Mouse (Mus musculus): ENCODE measurements around the gene Rwdd2a. TPM values are rescaled to one million over a fixed set of nuclear protein-coding genes. Genes with fewer than 3 reads are reported as not detected.

Rwdd2a gene
- polyA plus RNA-seq (2015; fragmentation: Nextera tagmentation; extraction: Ambion mirVana): 37.2 and 48.9 TPM in 2 replicates

DNA sequence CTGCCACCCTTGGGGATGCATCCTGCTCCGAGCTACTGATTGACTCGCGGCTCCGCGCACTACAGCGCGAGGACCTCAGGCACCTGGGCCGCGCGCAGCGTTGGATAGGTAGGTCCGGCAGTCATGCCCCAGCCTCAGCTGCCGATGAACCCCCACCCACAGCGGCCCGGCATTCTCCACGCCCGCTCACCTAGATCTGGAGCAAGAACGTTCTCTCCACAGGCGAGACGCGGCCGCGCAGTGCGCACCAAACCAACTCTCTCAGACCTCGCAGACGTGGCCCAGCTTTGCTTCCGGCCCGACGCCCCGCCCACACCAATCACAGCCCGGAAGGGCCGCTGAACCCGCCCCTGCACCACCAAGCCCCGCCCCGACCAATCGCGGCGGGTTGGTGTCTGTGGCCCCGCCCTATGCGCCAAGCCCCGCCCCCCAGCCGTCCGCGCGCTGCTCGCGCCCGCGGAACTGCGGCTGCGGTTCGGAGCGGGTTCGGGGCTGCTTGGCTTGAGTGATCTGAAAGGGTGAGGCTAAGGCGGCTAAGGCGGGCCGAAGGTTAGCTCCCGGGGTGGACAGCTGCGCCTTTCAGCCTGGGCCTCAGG is at the start of gene Rwdd2a, which contains the start of gene Pgm3:
TSS of gene Rwdd2a (plus strand) at position 452 of the 596 bp plus-strand sequence.
TSS of gene Pgm3 (minus strand) at position 303 of the 596 bp plus-strand sequence.
- under 1% methylated on average over 50 of the region's 59 CpGs for WGBS
- Histone ChIP-seq H3K9ac (ENCODE audit: low read depth, low read length) (peak within 1 kb of the TSS; percentile 80), H3K4me1 (ENCODE audit: control insufficient read depth, insufficient read depth, low read depth, low read length) (peaks cover 9% of the 10 kb centered on the region), H3K27me3 (replicated peaks; ENCODE audit: control insufficient read depth, insufficient read depth, low read length) (no peaks in the 10 kb centered on the region), H3K27ac (ENCODE audit: low read depth, low read length) (peak within 1 kb of the TSS; percentile 77), H3K9me3 (ENCODE audit: control insufficient read depth, low read length) (no peaks in the 10 kb centered on the region), H3K4me2 (ENCODE audit: low read length) (peak within 1 kb of the TSS; percentile 100), H3K4me3 (ENCODE audit: low read length) (peak within 1 kb of the TSS; percentile 82), H3K36me3 (ENCODE audit: control insufficient read depth, insufficient read depth, low read length) (no peaks in the 10 kb centered on the region; the same call in 1 of the 2 replicates)
- peak; percentile 99 for ATAC-seq

DNA sequence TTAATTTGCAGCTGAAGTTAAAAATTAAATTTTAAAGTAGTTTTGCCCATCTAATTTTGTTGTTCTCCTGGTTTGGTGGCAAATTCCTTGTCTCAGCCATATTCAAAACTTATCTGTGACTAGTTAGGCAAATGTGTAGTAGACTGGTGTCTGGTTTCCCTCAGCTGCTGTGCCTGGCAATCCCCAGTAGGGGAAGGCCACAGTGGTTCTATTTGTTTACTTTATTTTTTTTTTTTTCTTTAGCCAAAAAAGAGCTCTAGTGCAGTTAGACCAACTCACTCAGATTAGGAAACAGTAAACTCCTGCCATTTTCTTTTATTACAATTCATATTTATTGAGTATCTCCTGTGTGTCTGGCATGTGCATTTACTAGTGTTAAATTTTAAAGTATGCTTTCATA is 49.5 kb upstream of the Rwdd2a start:
- Histone ChIP-seq H3K27ac (ENCODE audit: low read depth, low read length) (no peak overlapping the region), H3K4me2 (ENCODE audit: low read length) (no peak overlapping the region), H3K9ac (ENCODE audit: low read depth, low read length) (no peak overlapping the region), H3K9me3 (ENCODE audit: control insufficient read depth, low read length) (no peaks in the 10 kb centered on the region), H3K27me3 (replicated peaks; ENCODE audit: control insufficient read depth, insufficient read depth, low read length) (no peaks in the 10 kb centered on the region), H3K36me3 (ENCODE audit: control insufficient read depth, insufficient read depth, low read length) (peaks cover 26% of the 10 kb centered on the region), H3K4me3 (ENCODE audit: low read length) (no peak overlapping the region), H3K4me1 (ENCODE audit: control insufficient read depth, insufficient read depth, low read depth, low read length) (no peaks in the 10 kb centered on the region)
- no peak for ATAC-seq

- H3K27me3 ChIP-seq (replicated peaks; ENCODE audit: control insufficient read depth, insufficient read depth, low read length): no peaks in the 10 kb centered on the region
- H3K9me3 ChIP-seq (ENCODE audit: control insufficient read depth, low read length): no peaks in the 10 kb centered on the region
- no peaks in the 10 kb centered on the region for H3K4me1 ChIP-seq (ENCODE audit: control insufficient read depth, insufficient read depth, low read depth, low read length)
- H3K36me3 ChIP-seq (ENCODE audit: control insufficient read depth, insufficient read depth, low read length): peaks cover 26% of the 10 kb centered on the region
- no peak for ATAC-seq
- H3K27ac ChIP-seq (ENCODE audit: low read depth, low read length): no peak overlapping the region
- 59% methylated on average over 2 of the region's 2 CpGs for WGBS
- no peak overlapping the region for H3K9ac ChIP-seq (ENCODE audit: low read depth, low read length)
- no peak overlapping the region for H3K4me3 ChIP-seq (ENCODE audit: low read length)
- H3K4me2 ChIP-seq (ENCODE audit: low read length): no peak overlapping the region
Observed at GRCm38 (mm10) chr9:86525600-86525999, 46.2 kb upstream of the Rwdd2a start.

DNA sequence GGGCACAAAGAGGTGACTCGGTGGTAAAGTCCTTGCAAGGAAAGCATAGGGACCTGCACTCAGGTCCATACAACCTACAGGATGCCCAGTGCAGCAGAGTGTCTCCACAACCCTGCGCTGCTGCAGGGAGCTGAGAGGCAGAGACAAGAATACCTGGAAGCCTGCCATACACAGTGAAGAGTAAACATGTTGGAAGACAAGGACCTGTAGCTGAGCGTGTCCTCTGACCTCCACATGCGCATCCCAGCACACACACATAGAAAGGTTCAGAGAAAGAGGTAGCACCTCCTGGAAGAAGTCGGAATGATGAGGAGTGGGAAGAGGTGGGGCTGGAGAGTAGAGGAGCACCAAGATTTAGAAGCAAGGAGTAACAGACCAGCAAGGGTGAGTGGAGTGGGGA is 37.7 kb upstream of the Rwdd2a start:
- H3K9ac ChIP-seq (ENCODE audit: low read depth, low read length): no peak overlapping the region
- 92% methylated on average over 5 of the region's 5 CpGs for WGBS

DNA sequence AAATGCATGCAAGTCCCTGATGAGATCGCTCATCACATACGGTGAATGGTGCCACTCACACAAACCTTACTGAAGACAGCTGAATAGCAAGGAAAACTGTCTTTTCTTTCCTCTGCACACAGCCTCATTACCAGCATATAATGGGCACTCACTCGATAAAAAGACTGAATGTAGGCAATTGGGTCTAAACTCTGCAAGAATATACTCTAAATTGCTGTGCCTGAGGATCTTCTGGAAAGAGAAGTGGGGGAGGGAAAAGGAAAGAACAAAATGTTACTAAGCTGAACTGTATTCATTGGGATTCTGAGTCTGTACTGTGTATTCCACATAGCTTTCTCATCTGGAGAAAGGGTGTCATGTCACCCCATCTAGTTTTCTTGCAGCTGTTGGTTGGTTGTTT is 28.3 kb upstream of the Rwdd2a start:
- no peaks in the 10 kb centered on the region for H3K9me3 ChIP-seq (ENCODE audit: control insufficient read depth, low read length)
- H3K27me3 ChIP-seq (replicated peaks; ENCODE audit: control insufficient read depth, insufficient read depth, low read length): no peaks in the 10 kb centered on the region
- H3K4me1 ChIP-seq (ENCODE audit: control insufficient read depth, insufficient read depth, low read depth, low read length): no peaks in the 10 kb centered on the region
- H3K9ac ChIP-seq (ENCODE audit: low read depth, low read length): no peak overlapping the region
- no peak for ATAC-seq
- 85% methylated on average over 3 of the region's 3 CpGs for WGBS
- no peak overlapping the region for H3K27ac ChIP-seq (ENCODE audit: low read depth, low read length)
- H3K4me2 ChIP-seq (ENCODE audit: low read length): no peak overlapping the region
- H3K4me3 ChIP-seq (ENCODE audit: low read length): no peak overlapping the region
- H3K36me3 ChIP-seq (ENCODE audit: control insufficient read depth, insufficient read depth, low read length): peaks cover 32% of the 10 kb centered on the region

More for the DNA sequence above, 37.7 kb upstream of the Rwdd2a start:
- no peaks in the 10 kb centered on the region for H3K4me1 ChIP-seq (ENCODE audit: control insufficient read depth, insufficient read depth, low read depth, low read length)
- ATAC-seq: no peak
- H3K4me3 ChIP-seq (ENCODE audit: low read length): no peak overlapping the region
- no peak overlapping the region for H3K4me2 ChIP-seq (ENCODE audit: low read length)
- H3K36me3 ChIP-seq (ENCODE audit: control insufficient read depth, insufficient read depth, low read length): peaks cover 11% of the 10 kb centered on the region
- no peaks in the 10 kb centered on the region for H3K27me3 ChIP-seq (replicated peaks; ENCODE audit: control insufficient read depth, insufficient read depth, low read length)
- no peak overlapping the region for H3K27ac ChIP-seq (ENCODE audit: low read depth, low read length)
- H3K9me3 ChIP-seq (ENCODE audit: control insufficient read depth, low read length): no peaks in the 10 kb centered on the region

- Histone ChIP-seq H3K4me2 (ENCODE audit: low read length) (no peak overlapping the region), H3K9ac (ENCODE audit: low read depth, low read length) (no peak overlapping the region), H3K4me3 (ENCODE audit: low read length) (no peak overlapping the region), H3K27me3 (replicated peaks; ENCODE audit: control insufficient read depth, insufficient read depth, low read length) (no peaks in the 10 kb centered on the region), H3K36me3 (ENCODE audit: control insufficient read depth, insufficient read depth, low read length) (peaks cover 36% of the 10 kb centered on the region), H3K9me3 (ENCODE audit: control insufficient read depth, low read length) (no peaks in the 10 kb centered on the region), H3K27ac (ENCODE audit: low read depth, low read length) (no peak overlapping the region), H3K4me1 (ENCODE audit: control insufficient read depth, insufficient read depth, low read depth, low read length) (no peaks in the 10 kb centered on the region)
- 70% methylated on average over 1 of the region's 1 CpGs for WGBS
- no peak for ATAC-seq
Observed at GRCm38 (mm10) chr9:86544559-86544958, 27.2 kb upstream of the Rwdd2a start.

- H3K9me3 ChIP-seq (ENCODE audit: control insufficient read depth, low read length): no peaks in the 10 kb centered on the region
- no peak overlapping the region for H3K9ac ChIP-seq (ENCODE audit: low read depth, low read length)
- peaks cover 44% of the 10 kb centered on the region for H3K36me3 ChIP-seq (ENCODE audit: control insufficient read depth, insufficient read depth, low read length)
- H3K27me3 ChIP-seq (replicated peaks; ENCODE audit: control insufficient read depth, insufficient read depth, low read length): no peaks in the 10 kb centered on the region
- no peak overlapping the region for H3K27ac ChIP-seq (ENCODE audit: low read depth, low read length)
- no peak overlapping the region for H3K4me2 ChIP-seq (ENCODE audit: low read length)
- ATAC-seq: no peak
- WGBS: 91% methylated on average over 5 of the region's 5 CpGs
- H3K4me3 ChIP-seq (ENCODE audit: low read length): no peak overlapping the region
- H3K4me1 ChIP-seq (ENCODE audit: control insufficient read depth, insufficient read depth, low read depth, low read length): no peaks in the 10 kb centered on the region
Observed at GRCm38 (mm10) chr9:86549637-86550162, 22.1 kb upstream of the Rwdd2a start.

GRCm38 (mm10) chr9:86550717-86551116 is 21.1 kb upstream of the Rwdd2a start:
- Histone ChIP-seq H3K9ac (ENCODE audit: low read depth, low read length) (no peak overlapping the region), H3K4me2 (ENCODE audit: low read length) (no peak overlapping the region), H3K4me1 (ENCODE audit: control insufficient read depth, insufficient read depth, low read depth, low read length) (no peaks in the 10 kb centered on the region), H3K9me3 (ENCODE audit: control insufficient read depth, low read length) (no peaks in the 10 kb centered on the region), H3K36me3 (ENCODE audit: control insufficient read depth, insufficient read depth, low read length) (peaks cover 47% of the 10 kb centered on the region), H3K4me3 (ENCODE audit: low read length) (no peak overlapping the region), H3K27ac (ENCODE audit: low read depth, low read length) (no peak overlapping the region), H3K27me3 (replicated peaks; ENCODE audit: control insufficient read depth, insufficient read depth, low read length) (no peaks in the 10 kb centered on the region)
- WGBS: 97% methylated on average over 3 of the region's 3 CpGs
- ATAC-seq: no peak

GRCm38 (mm10) chr9:86553886-86554285 is 17.9 kb upstream of the Rwdd2a start:
- Histone ChIP-seq H3K4me1 (ENCODE audit: control insufficient read depth, insufficient read depth, low read depth, low read length) (no peaks in the 10 kb centered on the region), H3K4me2 (ENCODE audit: low read length) (no peak overlapping the region), H3K36me3 (ENCODE audit: control insufficient read depth, insufficient read depth, low read length) (peaks cover 56% of the 10 kb centered on the region), H3K9me3 (ENCODE audit: control insufficient read depth, low read length) (no peaks in the 10 kb centered on the region), H3K4me3 (ENCODE audit: low read length) (no peak overlapping the region), H3K9ac (ENCODE audit: low read depth, low read length) (no peak overlapping the region), H3K27me3 (replicated peaks; ENCODE audit: control insufficient read depth, insufficient read depth, low read length) (no peaks in the 10 kb centered on the region), H3K27ac (ENCODE audit: low read depth, low read length) (no peak overlapping the region)
- ATAC-seq: no peak
- 84% methylated on average over 9 of the region's 9 CpGs for WGBS
